Mouse (Mus musculus) neural tube, embryonic 15.5 days (tissue): ENCODE measurements around the gene Gm12695. TPM values are rescaled to one million over a fixed set of nuclear protein-coding genes. Genes with fewer than 3 reads are reported as not detected.

ENCODE experiments used
- ATAC-seq: fragments of 200-750 bp; cut with Nextera tagmentation; 2 replicates; pipeline ENCODE4 v1.8.0; 2017; ENCODE audit warnings: mild to moderate bottlenecking, moderate TSS enrichment, moderate library complexity; ENCODE audit not compliant: low FRiP score
- H3K27ac ChIP-seq: fragments of 300-500 bp; sonication (generic); replicated peaks from 2 replicates; pipeline ENCODE4 v1.5.1; 2015; ENCODE audit warnings: mild to moderate bottlenecking, inconsistent platforms
- H3K27me3 ChIP-seq: fragments of 300-500 bp; sonication (generic); replicated peaks from 2 replicates; pipeline ENCODE4 v1.6.1; 2015; ENCODE audit warnings: inconsistent platforms
- H3K36me3 ChIP-seq: fragments of 300-500 bp; sonication (generic); 2 replicates; pipeline ENCODE4 v1.6.1; 2015; ENCODE audit warnings: inconsistent platforms
- H3K4me1 ChIP-seq: fragments of 300-500 bp; sonication (generic); 2 replicates; pipeline ENCODE4 v1.6.1; 2015; ENCODE audit warnings: inconsistent platforms
- H3K4me2 ChIP-seq: fragments of 300-500 bp; sonication (generic); 2 replicates; pipeline ENCODE4 v1.6.1; 2015; ENCODE audit warnings: inconsistent platforms, mild to moderate bottlenecking, moderate library complexity
- H3K4me3 ChIP-seq: fragments of 300-500 bp; sonication (generic); replicated peaks from 2 replicates; pipeline ENCODE4 v1.5.1; 2015; ENCODE audit warnings: mild to moderate bottlenecking, inconsistent platforms
- H3K9ac ChIP-seq: fragments of 300-500 bp; sonication (generic); replicated peaks from 2 replicates; pipeline ENCODE4 v1.6.1; 2015; ENCODE audit warnings: mild to moderate bottlenecking, inconsistent platforms
- H3K9me3 ChIP-seq: fragments of 300-500 bp; sonication (generic); replicated peaks from 2 replicates; pipeline ENCODE4 v1.6.1; 2016; ENCODE audit warnings: inconsistent platforms
- WGBS: fragments of 180-500 bp; shearing (Covaris S2); methylation state at CpG from one replicate; pipeline ENCODE4 v1.1.7; 2015; ENCODE audit warnings: mixed read lengths; 5-methylcytosine and 5-hydroxymethylcytosine counted together
- polyA plus RNA-seq: library from polyadenylated mRNA; unstranded; fragments of >200 nt; fragmentation: Nextera tagmentation; extraction: Ambion mirVana; gene quantifications from 2 replicates; pipeline ENCODE4 v1.2.1, GENCODE M21; 2015

Gene Gm12695
- polyA plus RNA-seq, 1 experiment from 2014 or later, result not detected

- H3K4me3 ChIP-seq, result no peak overlapping the region
- no peak overlapping the region for H3K9ac ChIP-seq
- H3K4me1 ChIP-seq, result no peaks in the 10 kb centered on the region
- no peaks in the 10 kb centered on the region for H3K9me3 ChIP-seq
- H3K4me2 ChIP-seq, result no peak overlapping the region
- ATAC-seq, result no peak
- WGBS, result 98% methylated on average over 3 of the region's 3 CpGs
- H3K27ac ChIP-seq, result no peak overlapping the region
- H3K27me3 ChIP-seq, result no peaks in the 10 kb centered on the region
- no peaks in the 10 kb centered on the region for H3K36me3 ChIP-seq
Observed at GRCm38 (mm10) chr4:96740472-96740871, 44.5 kb downstream of the Gm12695 start.

- Histone ChIP-seq H3K36me3 (no peaks in the 10 kb centered on the region), H3K4me1 (no peaks in the 10 kb centered on the region), H3K4me3 (no peak overlapping the region), H3K27ac (no peak overlapping the region), H3K9ac (no peak overlapping the region), H3K27me3 (no peaks in the 10 kb centered on the region), H3K4me2 (no peak overlapping the region), H3K9me3 (no peaks in the 10 kb centered on the region)
- no peak for ATAC-seq
- WGBS, result 86% methylated on average over 4 of the region's 4 CpGs
Observed at GRCm38 (mm10) chr4:96729256-96729655, 55.7 kb downstream of the Gm12695 start.

DNA sequence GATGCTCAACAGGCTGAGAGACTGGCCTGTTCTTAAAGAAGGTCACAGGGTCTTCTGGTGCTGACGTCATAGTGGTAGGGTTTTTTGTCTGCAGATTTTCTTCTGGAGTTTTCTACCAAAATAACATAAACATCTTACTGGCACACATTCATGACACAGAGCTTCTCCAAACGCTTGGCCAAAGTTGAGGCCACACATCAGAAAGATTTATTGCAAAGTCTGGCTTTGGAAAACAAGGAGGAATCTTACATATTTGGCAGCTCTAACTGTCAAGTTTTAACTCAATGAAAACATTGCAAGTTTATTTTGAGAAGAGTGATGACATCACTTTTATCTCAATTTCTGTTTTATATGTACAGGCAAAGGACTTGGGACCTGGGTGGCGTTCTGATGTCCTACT lies 56.8 kb downstream of the Gm12695 start:
- H3K36me3 ChIP-seq, result no peaks in the 10 kb centered on the region
- H3K4me2 ChIP-seq, result no peak overlapping the region
- H3K4me3 ChIP-seq, result no peak overlapping the region
- no peaks in the 10 kb centered on the region for H3K27me3 ChIP-seq
- ATAC-seq, result no peak
- H3K4me1 ChIP-seq, result no peaks in the 10 kb centered on the region
- no peak overlapping the region for H3K9ac ChIP-seq
- WGBS, result 84% methylated on average over 3 of the region's 3 CpGs
- H3K27ac ChIP-seq, result no peak overlapping the region
- no peaks in the 10 kb centered on the region for H3K9me3 ChIP-seq

GRCm38 (mm10) chr4:96725415-96726055 lies 59.5 kb downstream of the Gm12695 start:
- ATAC-seq, result no peak

DNA sequence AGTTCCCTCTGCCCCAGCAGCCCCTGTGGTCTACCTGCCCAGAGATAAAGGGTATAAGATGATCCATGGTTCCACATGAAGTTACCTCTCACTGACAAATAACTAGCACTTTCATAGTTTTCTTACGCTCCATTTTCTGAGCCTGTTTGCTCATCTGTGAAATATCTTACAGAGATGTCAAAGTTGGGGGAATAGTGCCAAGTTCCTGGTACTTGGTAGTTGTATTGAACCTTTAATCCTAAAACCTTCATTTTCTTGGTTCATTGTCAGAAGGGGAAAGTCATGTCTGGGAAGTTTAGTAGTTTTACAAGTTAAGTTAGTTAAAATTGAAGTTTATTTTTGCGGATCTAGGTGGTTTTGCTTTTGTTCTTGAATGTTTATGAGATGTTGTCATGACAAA lies 62.7 kb downstream of the Gm12695 start:
- Histone ChIP-seq H3K36me3 (no peaks in the 10 kb centered on the region), H3K27ac (no peak overlapping the region), H3K27me3 (no peaks in the 10 kb centered on the region), H3K4me2 (no peak overlapping the region), H3K9ac (no peak overlapping the region), H3K4me3 (no peak overlapping the region), H3K4me1 (no peaks in the 10 kb centered on the region), H3K9me3 (no peaks in the 10 kb centered on the region)
- ATAC-seq, result no peak
- WGBS, result 95% methylated on average over 2 of the region's 2 CpGs

More at GRCm38 (mm10) chr4:96725415-96726055, 59.5 kb downstream of the Gm12695 start:
- Histone ChIP-seq H3K4me2 (no peak overlapping the region), H3K9ac (no peak overlapping the region), H3K4me1 (no peaks in the 10 kb centered on the region), H3K4me3 (no peak overlapping the region), H3K9me3 (no peaks in the 10 kb centered on the region), H3K27ac (no peak overlapping the region), H3K27me3 (no peaks in the 10 kb centered on the region), H3K36me3 (no peaks in the 10 kb centered on the region)
- WGBS, result 61% methylated on average over 5 of the region's 5 CpGs

- H3K4me2 ChIP-seq, result no peak overlapping the region
- H3K9ac ChIP-seq, result no peak overlapping the region
- H3K4me3 ChIP-seq, result no peak overlapping the region
- H3K9me3 ChIP-seq, result no peaks in the 10 kb centered on the region
- WGBS, result 9% methylated on average over 4 of the region's 4 CpGs
- H3K27ac ChIP-seq, result peak overlapping the region; percentile 42
- ATAC-seq, result peak; percentile 90
- H3K27me3 ChIP-seq, result no peaks in the 10 kb centered on the region
- H3K36me3 ChIP-seq, result no peaks in the 10 kb centered on the region
- no peaks in the 10 kb centered on the region for H3K4me1 ChIP-seq
Observed at GRCm38 (mm10) chr4:96718977-96719966, 65.7 kb downstream of the Gm12695 start.

DNA sequence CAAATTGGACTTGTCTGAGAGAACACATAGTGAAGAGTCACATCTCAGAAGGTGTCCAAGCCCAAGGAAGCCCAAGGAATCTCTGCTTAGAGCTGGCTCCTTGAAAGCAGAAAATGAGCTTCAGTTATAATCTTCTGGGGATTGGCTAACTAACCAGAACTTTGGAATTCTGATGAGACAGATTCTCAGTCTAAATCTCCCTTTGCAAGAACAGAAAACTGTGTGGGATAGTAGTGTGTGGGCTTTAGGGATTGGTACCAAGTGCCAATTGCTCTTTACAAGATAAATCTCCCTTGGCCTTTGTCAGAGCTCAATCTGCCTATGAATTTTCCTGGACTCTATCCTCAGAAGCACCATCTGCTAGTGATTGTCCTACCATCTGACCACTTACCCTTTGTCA lies 66.5 kb downstream of the Gm12695 start:
- Histone ChIP-seq H3K4me1 (no peaks in the 10 kb centered on the region), H3K9me3 (no peaks in the 10 kb centered on the region), H3K36me3 (no peaks in the 10 kb centered on the region), H3K4me2 (no peak overlapping the region), H3K9ac (no peak overlapping the region), H3K27ac (peak overlapping the region; percentile 3), H3K27me3 (no peaks in the 10 kb centered on the region), H3K4me3 (no peak overlapping the region)
- no peak for ATAC-seq

- no peaks in the 10 kb centered on the region for H3K9me3 ChIP-seq
- H3K36me3 ChIP-seq, result no peaks in the 10 kb centered on the region
- no peaks in the 10 kb centered on the region for H3K27me3 ChIP-seq
- no peak overlapping the region for H3K4me3 ChIP-seq
- no peaks in the 10 kb centered on the region for H3K4me1 ChIP-seq
- no peak for ATAC-seq
- 0 out of 2 replicates have a peak overlapping the region, but pooled peaks have one; percentile 4 for H3K27ac ChIP-seq
- no peak overlapping the region for H3K9ac ChIP-seq
- H3K4me2 ChIP-seq, result no peak overlapping the region
- WGBS, result 57% methylated on average over 2 of the region's 2 CpGs
Observed at GRCm38 (mm10) chr4:96705281-96705951, 79.6 kb downstream of the Gm12695 start.

DNA sequence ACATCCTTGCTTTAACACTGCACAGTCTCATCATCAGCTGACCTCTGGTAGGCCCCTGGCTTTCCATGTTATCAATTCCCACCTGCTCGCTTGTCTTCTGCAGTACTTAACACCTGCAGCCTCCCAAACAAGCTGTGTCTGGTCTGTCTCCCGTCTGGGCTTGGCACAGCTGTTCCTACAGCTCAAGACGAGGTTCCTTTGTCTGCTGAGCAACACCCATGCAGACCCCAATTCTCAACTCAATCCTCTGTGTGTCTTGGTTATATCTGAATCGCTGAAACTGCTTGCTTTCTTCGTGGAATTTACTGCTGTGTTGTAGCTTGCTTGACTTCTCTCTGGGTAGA lies 86.8 kb downstream of the Gm12695 start:
- H3K4me3 ChIP-seq, result no peak overlapping the region
- H3K36me3 ChIP-seq, result no peaks in the 10 kb centered on the region
- H3K9me3 ChIP-seq, result no peaks in the 10 kb centered on the region
- no peaks in the 10 kb centered on the region for H3K27me3 ChIP-seq
- ATAC-seq, result no peak; the same call in 1 of the 2 replicates
- peaks cover 17% of the 10 kb centered on the region for H3K4me1 ChIP-seq
- H3K9ac ChIP-seq, result no peak overlapping the region
- H3K4me2 ChIP-seq, result peak overlapping the region; percentile 11; the same call in 1 of the 2 replicates
- H3K27ac ChIP-seq, result peak overlapping the region; percentile 77
- 42% methylated on average over 5 of the region's 5 CpGs for WGBS

GRCm38 (mm10) chr4:96697511-96698217 lies 87.3 kb downstream of the Gm12695 start:
- no peaks in the 10 kb centered on the region for H3K36me3 ChIP-seq
- H3K27me3 ChIP-seq, result no peaks in the 10 kb centered on the region
- WGBS, result 35% methylated on average over 15 of the region's 15 CpGs
- H3K4me3 ChIP-seq, result no peak overlapping the region
- H3K4me1 ChIP-seq, result peaks cover 17% of the 10 kb centered on the region
- peak; percentile 73 for ATAC-seq
- peak overlapping the region; percentile 11; the same call in 1 of the 2 replicates for H3K4me2 ChIP-seq
- H3K27ac ChIP-seq, result peak overlapping the region; percentile 77
- no peak overlapping the region for H3K9ac ChIP-seq
- no peaks in the 10 kb centered on the region for H3K9me3 ChIP-seq
